Mouse (Mus musculus) spleen, adult 2 months (tissue): ENCODE results near the gene Mrtfb.

Source experiments
- CTCF ChIP-seq: fragments of 200-500 bp; IDR thresholded peaks from 2 replicates; pipeline ENCODE4 v1.5.1; 2011; ENCODE audit warnings: mild to moderate bottlenecking, inconsistent platforms; ENCODE audit not compliant: insufficient read depth, insufficient read length, insufficient replicate concordance; ENCODE audit errors: extremely low read depth
- POLR2A ChIP-seq: fragments of 200-500 bp; IDR thresholded peaks from 2 replicates; pipeline ENCODE4 v1.6.1; 2011; ENCODE audit warnings: low read depth, low read length, inconsistent platforms

DNA sequence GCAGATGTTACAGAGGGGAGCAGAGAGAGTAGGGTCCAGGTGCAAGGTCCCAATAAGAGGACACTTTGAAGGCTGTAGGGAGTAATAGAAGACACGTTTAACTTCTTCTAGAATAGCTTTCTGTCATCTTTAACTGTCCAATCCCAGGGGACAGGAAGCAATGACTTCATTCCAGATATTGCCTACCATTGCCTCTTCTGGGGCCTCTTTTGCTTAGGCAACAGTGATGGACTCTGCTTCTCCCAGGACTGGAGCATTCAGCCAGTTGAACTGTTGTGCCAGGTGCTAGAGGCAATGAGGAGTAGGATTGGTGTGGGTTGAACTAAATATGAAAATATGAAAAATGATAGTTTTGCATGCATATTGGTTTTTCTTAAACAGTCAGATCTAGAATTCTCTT is 41.6 kb downstream of the Mrtfb start:
- TF ChIP-seq CTCF (no peak), POLR2A (no peak)
